Mouse (Mus musculus) small intestine, adult 2 months (tissue): Measurements from ENCODE around the gene Pmepa1.

Source experiments
- CTCF ChIP-seq: fragments of 200-500 bp; IDR thresholded peaks from 2 replicates; pipeline ENCODE4 v1.5.1; 2012; ENCODE audit warnings: low read depth, mild to moderate bottlenecking, control low read depth, inconsistent platforms, low read length, moderate library complexity, mixed read lengths; ENCODE audit not compliant: insufficient replicate concordance, insufficient read length; ENCODE audit errors: extremely low read depth
- POLR2A ChIP-seq: fragments of 200-500 bp; IDR thresholded peaks from 2 replicates; pipeline ENCODE4 v1.6.1; 2012; ENCODE audit warnings: low read depth, mild to moderate bottlenecking, control low read depth, inconsistent platforms, low read length, moderate library complexity

DNA sequence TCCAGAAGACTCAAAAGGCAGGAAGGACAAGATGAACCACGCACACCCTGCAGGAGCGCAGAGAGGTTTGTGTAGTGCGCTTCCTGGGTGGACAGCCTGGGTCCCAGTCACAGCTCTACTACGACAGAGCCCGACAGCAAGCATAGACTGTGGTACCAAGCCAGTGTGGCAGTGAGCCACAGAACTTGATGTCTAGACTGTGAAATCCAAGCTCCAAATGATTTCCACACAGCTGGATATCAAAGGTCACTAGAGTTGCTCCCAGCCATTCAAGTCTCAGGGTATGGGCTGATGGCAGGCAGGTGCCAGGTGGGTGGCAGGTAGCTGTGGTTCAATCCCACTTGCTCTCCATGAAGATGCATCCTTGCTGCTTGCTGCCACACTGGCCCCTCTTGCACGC lies 45.4 kb upstream of the Pmepa1 start:
- TF ChIP-seq POLR2A, result no peak
- no peak for TF ChIP-seq CTCF
